Comparison of ENCODE assay signal across 8 mouse cellular contexts in genomic region chr8:114440205-114440589, GRCm38 (mm10). TPM values are rescaled to one million over a fixed set of nuclear protein-coding genes. Genes with fewer than 3 reads are reported as not detected.
DNase-seq lines count a peak whose midpoint lies in the region; ATAC-seq and TF ChIP-seq lines count a peak whose summit lies in the region.

No protein-coding gene starts in this region.

- TF ChIP-seq POLR2A in cortical plate, adult 2 months (IDR thresholded peaks at IDR 0.05; ENCODE audit: extremely low read depth, insufficient read depth, low read length): no peak

- H3K9me3 ChIP-seq in lung, embryonic 14.5 days (ENCODE audit: low read depth, low read length): no peaks in the 10 kb centered on the region
- H3K9me3 ChIP-seq in intestine, embryonic 14.5 days (ENCODE audit: control insufficient read depth, low read length): no peaks in the 10 kb centered on the region
- H3K9me3 ChIP-seq in neural tube, embryonic 14.5 days (ENCODE audit: control insufficient read depth, low read length): no peaks in the 10 kb centered on the region

- H3K27me3 ChIP-seq in lung, embryonic 14.5 days (ENCODE audit: insufficient read depth, low read length): no peaks in the 10 kb centered on the region
- no peaks in the 10 kb centered on the region for H3K27me3 ChIP-seq in intestine, embryonic 14.5 days (replicated peaks; ENCODE audit: control insufficient read depth, insufficient read depth, low read length)
- no peaks in the 10 kb centered on the region for H3K27me3 ChIP-seq in neural tube, embryonic 14.5 days (ENCODE audit: control insufficient read depth, insufficient read depth, low read length)

- 17% methylated on average over 5 of the region's 5 CpGs for WGBS in lung, embryonic 14.5 days
- WGBS in intestine, embryonic 14.5 days: 28% methylated on average over 5 of the region's 5 CpGs
- 24% methylated on average over 5 of the region's 5 CpGs for WGBS in neural tube, embryonic 14.5 days

- H3K27ac ChIP-seq in lung, embryonic 14.5 days (ENCODE audit: low read depth): 0 out of 2 replicates have a peak overlapping the region, but pooled peaks have one; percentile 72
- no peak overlapping the region for H3K27ac ChIP-seq in cortical plate, adult 2 months (ENCODE audit: insufficient read depth, low read length)
- H3K27ac ChIP-seq in intestine, embryonic 14.5 days (ENCODE audit: low read depth): peak overlapping the region; percentile 19; the same call in 1 of the 2 replicates
- peak overlapping the region; percentile 58; the same call in 1 of the 2 replicates for H3K27ac ChIP-seq in neural tube, embryonic 14.5 days (ENCODE audit: low read depth, low read length)

- peak overlapping the region; percentile 68 for H3K9ac ChIP-seq in lung, embryonic 14.5 days
- peak overlapping the region; percentile 42 for H3K9ac ChIP-seq in intestine, embryonic 14.5 days (ENCODE audit: low read length)
- H3K9ac ChIP-seq in neural tube, embryonic 14.5 days (replicated peaks; ENCODE audit: low read depth, low read length): peak overlapping the region; percentile 51

- H3K36me3 ChIP-seq in lung, embryonic 14.5 days (ENCODE audit: insufficient read depth): no peaks in the 10 kb centered on the region
- H3K36me3 ChIP-seq in intestine, embryonic 14.5 days (ENCODE audit: control insufficient read depth, insufficient read depth, low read length): 0 out of 2 replicates have a peak, but pooled peaks cover 3% of the 10 kb centered on the region
- H3K36me3 ChIP-seq in neural tube, embryonic 14.5 days (ENCODE audit: control insufficient read depth, insufficient read depth, low read length): no peaks in the 10 kb centered on the region

- peak; percentile 50 for DNase-seq in lung, embryonic 14.5 days
- no peak for DNase-seq in lung, postnatal 10 days
- no peak for DNase-seq in intestine, embryonic 14.5 days (ENCODE audit: low spot score)
- DNase-seq in left cerebral cortex, postnatal 25 days (ENCODE audit: low spot score in 2 of 2): no peak
- no peak for DNase-seq in right cerebral cortex, postnatal 4 days
- DNase-seq in cerebellum, postnatal 36 days: no peak

- intact Hi-C loops in left cerebral cortex, postnatal 25 days (cut with DNase I): no loop called here

- H3K4me2 ChIP-seq in lung, embryonic 14.5 days: peak overlapping the region; percentile 89
- H3K4me2 ChIP-seq in intestine, embryonic 14.5 days (ENCODE audit: low read length): peak overlapping the region; percentile 52
- H3K4me2 ChIP-seq in neural tube, embryonic 14.5 days (ENCODE audit: low read depth, low read length): peak overlapping the region; percentile 66

- 0 out of 2 replicates have a peak, but pooled peaks have one; percentile 12 for TF ChIP-seq CTCF in lung, embryonic 14.5 days (IDR thresholded peaks at IDR 0.05; ENCODE audit: low read depth)
- no peak for TF ChIP-seq CTCF in cortical plate, adult 2 months (IDR thresholded peaks at IDR 0.05; ENCODE audit: extremely low read depth, insufficient read depth, low read length)

- peak overlapping the region; percentile 73 for H3K4me3 ChIP-seq in lung, embryonic 14.5 days (ENCODE audit: low read depth, low read length)
- H3K4me3 ChIP-seq in cortical plate, adult 2 months (ENCODE audit: insufficient read depth, low read length): peak overlapping the region; percentile 68
- peak overlapping the region; percentile 57 for H3K4me3 ChIP-seq in intestine, embryonic 14.5 days (ENCODE audit: low read depth, low read length)
- peak overlapping the region; percentile 53 for H3K4me3 ChIP-seq in neural tube, embryonic 14.5 days (ENCODE audit: low read depth, low read length)

- peaks cover 7% of the 10 kb centered on the region for H3K4me1 ChIP-seq in lung, embryonic 14.5 days (ENCODE audit: insufficient read depth)
- H3K4me1 ChIP-seq in cortical plate, adult 2 months (ENCODE audit: control insufficient read depth, insufficient read depth, low read length): no peaks in the 10 kb centered on the region
- peaks cover 7% of the 10 kb centered on the region; the same call in 1 of the 2 replicates for H3K4me1 ChIP-seq in intestine, embryonic 14.5 days (replicated peaks; ENCODE audit: control insufficient read depth, insufficient read depth, low read length)
- peaks cover 10% of the 10 kb centered on the region for H3K4me1 ChIP-seq in neural tube, embryonic 14.5 days (ENCODE audit: control insufficient read depth, insufficient read depth, low read length)

- ATAC-seq in lung, embryonic 14.5 days (ENCODE audit: insufficient read depth): 0 out of 2 replicates have a peak, but pooled peaks have one; percentile 1
- no peak for ATAC-seq in intestine, embryonic 14.5 days (replicated peaks; ENCODE audit: low FRiP score, low TSS enrichment, low read depth)
- no peak for ATAC-seq in neural tube, embryonic 14.5 days (ENCODE audit: low read depth)

RNA-seq across cellular contexts. Expression of gene Wwox, which starts 0.7 kb away (rescaled TPM):
- 16.1 and 16.3 TPM in 2 replicates for polyA plus RNA-seq in lung, embryonic 14.5 days (2014; fragmentation: Nextera tagmentation; extraction: Ambion mirVana)
- 17.3 and 17.8 TPM in 2 replicates for polyA plus RNA-seq in cortical plate, adult 2 months (2012; rRNA removed)
- 14.0 and 15.9 TPM in 2 replicates for polyA plus RNA-seq in intestine, embryonic 14.5 days (2014; fragmentation: Nextera tagmentation; extraction: Ambion mirVana)
- polyA plus RNA-seq in neural tube, embryonic 14.5 days (2014; fragmentation: Nextera tagmentation; extraction: Ambion mirVana): 13.3 and 13.8 TPM in 2 replicates
- 10 to 100 TPM; 12.7 to 13.6 TPM for total RNA-seq in left cerebral cortex, postnatal 25 days (2021)

RNA-seq across cellular contexts. Expression of gene Clec3a, which starts 22.3 kb away (rescaled TPM):
- not detected in 2 replicates for polyA plus RNA-seq in lung, embryonic 14.5 days (2014; fragmentation: Nextera tagmentation; extraction: Ambion mirVana)
- not detected in 2 replicates for polyA plus RNA-seq in cortical plate, adult 2 months (2012; rRNA removed)
- not detected in 2 replicates for polyA plus RNA-seq in intestine, embryonic 14.5 days (2014; fragmentation: Nextera tagmentation; extraction: Ambion mirVana)
- polyA plus RNA-seq in neural tube, embryonic 14.5 days (2014; fragmentation: Nextera tagmentation; extraction: Ambion mirVana): not detected in 2 replicates
- total RNA-seq in left cerebral cortex, postnatal 25 days (2021): not detected
